Mouse (Mus musculus) gastrocnemius, postnatal 4 days (tissue): Measurements from ENCODE around the gene Tanc1. TPM values are rescaled to one million over a fixed set of nuclear protein-coding genes. Genes with fewer than 3 reads are reported as not detected.

Experiments used
- DNase-seq, 2 experiments: peaks; one replicate each; pipeline ENCODE4 v3.0.0; 2021 to 2022; ENCODE audit warnings: low spot score in 2 of 2, mixed read lengths in 2 of 2
- total RNA-seq, 2 experiments: library from RNA; stranded (reverse); gene quantifications; 2 replicates each; pipeline ENCODE4 v1.2.3; 2021

Gene Tanc1
- total RNA-seq, 2 experiments from 2014 or later: 19.0 to 20.9 TPM

GRCm38 (mm10) chr2:59878221-59878620 lies 266.4 kb downstream of the Tanc1 start:
- no peak for DNase-seq

- no peak for DNase-seq
These were observed 269.6 kb downstream of the Tanc1 start for GRCm38 (mm10) chr2:59881404-59881803.

- DNase-seq: peak; percentile 84 to 95
These were observed 270.2 kb downstream of the Tanc1 start, which contains the start of gene Wdsub1 for GRCm38 (mm10) chr2:59881831-59882741. Gene Wdsub1, minus strand, starts transcription at chr2:59882591.

GRCm38 (mm10) chr2:59882742-59883281 lies 271.0 kb downstream of the Tanc1 start:
- DNase-seq: no peak

- DNase-seq: no peak
These were observed 277.9 kb downstream of the Tanc1 start for GRCm38 (mm10) chr2:59889699-59890098.

Other genes starting within 250 kb of the Tanc1 start
- gene Dapl1, start 127.4 kb upstream of the Tanc1 start, total RNA-seq: not detected